Mouse (Mus musculus) limb, embryonic 11.5 days (tissue): ENCODE measurements around the gene Zer1. TPM values are rescaled to one million over a fixed set of nuclear protein-coding genes. Genes with fewer than 3 reads are reported as not detected.
A peak's percentile ranks its signal among the peaks of the same experiment; 100 is the strongest.

ENCODE experiments used
- ATAC-seq: fragments of 200-750 bp; cut with Nextera tagmentation; 2 replicates; pipeline ENCODE4 v1.8.0; 2017; ENCODE audit warnings: low read depth; ENCODE audit not compliant: insufficient number of reproducible peaks, low FRiP score, low TSS enrichment
- DNase-seq: peaks from one replicate; pipeline ENCODE4 v3.0.0-alpha.2; 2015; ENCODE audit warnings: low spot score
- H3K27ac ChIP-seq: fragments of 300-500 bp; sonication (generic); replicated peaks from 2 replicates; pipeline ENCODE4 v1.5.1; 2014; ENCODE audit warnings: low read depth, mild to moderate bottlenecking, low read length
- H3K27me3 ChIP-seq: fragments of 300-500 bp; sonication (generic); 2 replicates; pipeline ENCODE4 v1.6.1; 2014; ENCODE audit warnings: mild to moderate bottlenecking, low read length, mixed read lengths; ENCODE audit not compliant: control insufficient read depth, insufficient read depth
- H3K36me3 ChIP-seq: fragments of 300-500 bp; sonication (generic); 2 replicates; pipeline ENCODE4 v1.6.1; 2014; ENCODE audit warnings: mild to moderate bottlenecking, low read length, moderate library complexity, mixed read lengths; ENCODE audit not compliant: control insufficient read depth, insufficient read depth
- H3K4me1 ChIP-seq: fragments of 300-500 bp; sonication (generic); 2 replicates; pipeline ENCODE4 v1.6.1; 2014; ENCODE audit warnings: low read length, mixed read lengths; ENCODE audit not compliant: control insufficient read depth, insufficient read depth
- H3K4me2 ChIP-seq: fragments of 300-500 bp; sonication (generic); 2 replicates; pipeline ENCODE4 v1.6.1; 2014; ENCODE audit warnings: low read depth, mild to moderate bottlenecking, moderate library complexity; ENCODE audit not compliant: severe bottlenecking
- H3K4me3 ChIP-seq: fragments of 300-500 bp; sonication (generic); 2 replicates; pipeline ENCODE4 v1.5.1; 2014; ENCODE audit warnings: low read depth, low read length
- H3K9ac ChIP-seq: fragments of 300-500 bp; sonication (generic); 2 replicates; pipeline ENCODE4 v1.6.1; 2014; ENCODE audit warnings: mild to moderate bottlenecking, low read length
- H3K9me3 ChIP-seq: fragments of 300-500 bp; sonication (generic); 2 replicates; pipeline ENCODE4 v1.6.1; 2016; ENCODE audit warnings: low read length; ENCODE audit not compliant: control insufficient read depth
- WGBS: fragments of 180-500 bp; shearing (Covaris S2); extraction: QIAGEN DNeasy Blood & Tissue Kit; methylation state at CpG from one replicate; pipeline ENCODE4 v1.1.7; 2014; 5-methylcytosine and 5-hydroxymethylcytosine counted together
- polyA plus RNA-seq: library from polyadenylated mRNA; unstranded; fragments of >200 nt; fragmentation: Nextera tagmentation; extraction: Ambion mirVana; gene quantifications from 2 replicates; pipeline ENCODE4 v1.2.1, GENCODE M21; 2014

The Zer1 gene
- polyA plus RNA-seq, 1 experiment from 2014 or later, result 6.7 TPM

DNA sequence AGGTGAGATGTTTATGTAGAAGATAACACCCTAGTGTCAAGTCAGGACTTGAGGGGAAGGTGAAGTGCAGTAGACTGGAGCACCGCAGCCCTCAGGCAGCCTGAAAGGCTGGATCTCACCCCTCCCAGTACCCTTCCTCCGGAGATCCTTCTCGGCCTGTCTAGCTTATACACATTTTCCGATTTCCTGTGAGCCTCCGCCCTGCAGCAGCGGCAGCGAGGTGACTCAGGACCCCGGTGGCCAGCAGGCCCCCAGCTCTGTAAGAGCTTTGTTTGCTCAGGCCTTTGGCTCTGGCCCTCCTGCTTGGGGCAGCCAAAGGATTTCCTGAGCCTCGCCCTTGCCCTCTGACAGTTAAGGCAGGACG lies 46.1 kb downstream of the Zer1 start:
- ATAC-seq, result peak; percentile 46; the same call in 1 of the 2 replicates
- no peak for DNase-seq
- Histone ChIP-seq H3K27me3 (no peaks in the 10 kb centered on the region), H3K27ac (0 out of 2 replicates have a peak overlapping the region, but pooled peaks have one; percentile 79), H3K9ac (peak overlapping the region; percentile 34), H3K36me3 (peaks cover 4% of the 10 kb centered on the region; the same call in 1 of the 2 replicates), H3K4me2 (peak overlapping the region; percentile 91), H3K4me3 (peak overlapping the region; percentile 59; the same call in 1 of the 2 replicates), H3K4me1 (peaks cover 11% of the 10 kb centered on the region), H3K9me3 (no peaks in the 10 kb centered on the region)
- 28% methylated on average over 10 of the region's 10 CpGs for WGBS

DNA sequence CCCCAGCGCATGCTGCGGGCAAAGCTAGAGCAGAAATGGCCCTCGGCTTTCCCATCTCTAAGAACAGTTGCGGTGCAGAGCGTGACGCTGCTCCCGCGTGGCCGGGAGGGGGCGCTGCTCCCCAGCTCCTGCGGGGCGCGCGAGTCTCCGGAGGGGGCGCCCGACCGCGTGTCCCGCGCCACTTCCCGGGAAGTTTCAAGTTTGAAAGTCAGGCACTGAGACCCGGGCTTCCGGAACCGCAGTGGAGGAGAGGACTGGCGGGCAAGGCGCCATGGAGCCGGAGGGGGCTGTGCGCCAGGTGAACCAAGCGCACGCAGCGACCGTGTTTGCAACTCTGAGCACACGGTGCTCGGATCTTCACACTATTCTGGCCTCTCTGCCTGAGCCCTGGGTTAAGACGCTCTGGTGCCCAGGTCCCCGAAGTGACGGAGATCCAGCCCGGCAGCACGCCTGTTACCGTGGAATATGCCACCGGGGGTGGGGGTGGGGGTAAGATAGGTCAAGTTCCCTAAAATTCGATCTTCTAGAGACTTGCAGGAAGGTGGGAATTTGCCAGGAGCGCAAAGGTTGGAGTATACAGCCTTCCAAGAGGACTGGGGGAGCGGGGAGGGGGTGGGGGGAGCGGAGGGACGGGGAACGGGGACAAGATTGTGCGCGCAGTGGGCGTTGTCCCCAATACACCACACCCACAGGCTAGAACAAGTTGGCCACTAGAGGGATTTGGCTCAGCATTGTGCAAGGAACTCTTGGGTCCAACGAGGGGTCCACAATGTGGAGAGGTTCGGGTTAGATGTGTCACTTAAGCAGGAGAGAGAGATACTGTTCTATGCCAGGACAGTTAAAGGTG lies 46.7 kb downstream of the Zer1 start, which contains the start of gene Pkn3:
Pkn3 (plus strand) TSS at position 183 of the 847 bp plus-strand sequence.
- Histone ChIP-seq H3K4me1 (peaks cover 11% of the 10 kb centered on the region), H3K36me3 (peaks cover 5% of the 10 kb centered on the region; the same call in 1 of the 2 replicates), H3K9me3 (no peaks in the 10 kb centered on the region), H3K9ac (peak within 1 kb of the TSS; percentile 72), H3K27ac (peak within 1 kb of the TSS; percentile 79), H3K4me3 (peak within 1 kb of the TSS; percentile 59), H3K27me3 (no peaks in the 10 kb centered on the region), H3K4me2 (peak within 1 kb of the TSS; percentile 91)
- DNase-seq, result peak; percentile 93
- WGBS, result under 1% methylated on average over 53 of the region's 53 CpGs
- peak; percentile 72 for ATAC-seq

DNA sequence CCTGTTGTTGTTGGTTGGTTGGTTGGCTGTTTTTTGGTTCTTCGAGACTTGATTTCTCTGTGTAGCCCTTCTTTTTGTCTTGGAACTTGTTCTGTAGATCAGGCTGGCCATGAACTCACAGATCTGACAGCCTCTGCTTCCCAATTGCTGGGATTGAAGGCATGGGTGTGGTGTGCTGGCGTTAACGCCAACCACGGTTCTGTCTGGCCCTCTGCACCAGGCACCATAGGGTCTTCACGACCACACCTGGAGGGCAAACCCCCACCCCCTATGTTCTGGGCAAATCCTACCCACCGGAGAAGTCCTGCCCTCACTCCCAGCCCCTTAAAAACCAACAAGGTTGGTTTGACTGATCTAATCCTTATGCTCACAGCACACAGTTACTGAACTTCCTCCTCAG lies 47.4 kb downstream of the Zer1 start:
- Histone ChIP-seq H3K9me3 (no peaks in the 10 kb centered on the region), H3K9ac (peak overlapping the region; percentile 72; the same call in 1 of the 2 replicates), H3K4me3 (peak overlapping the region; percentile 59), H3K27ac (peak overlapping the region; percentile 79), H3K4me2 (peak overlapping the region; percentile 91; the same call in 1 of the 2 replicates), H3K36me3 (peaks cover 6% of the 10 kb centered on the region; the same call in 1 of the 2 replicates), H3K4me1 (peaks cover 11% of the 10 kb centered on the region), H3K27me3 (no peaks in the 10 kb centered on the region)
- DNase-seq, result no peak
- ATAC-seq, result peak; percentile 9; the same call in 1 of the 2 replicates
- WGBS, result 61% methylated on average over 6 of the region's 6 CpGs

DNA sequence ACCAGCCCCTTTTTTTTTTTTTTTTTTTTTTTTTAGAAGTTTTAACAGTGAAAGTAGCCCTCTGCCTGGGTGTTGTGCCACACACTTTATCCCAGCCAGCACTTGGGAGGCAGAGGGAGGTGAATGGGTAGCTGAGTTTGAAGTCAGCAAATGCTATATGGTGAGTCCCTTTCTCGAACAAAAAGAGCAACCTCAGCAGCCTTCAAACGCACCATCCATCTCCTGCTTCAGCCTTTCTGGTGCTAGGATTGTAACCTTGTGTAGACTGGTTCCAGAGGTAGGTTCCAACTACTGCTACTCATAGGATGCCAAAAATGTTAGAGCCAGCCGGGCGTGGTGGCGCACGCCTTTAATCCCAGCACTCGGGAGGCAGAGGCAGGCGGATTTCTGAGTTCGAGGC lies 47.9 kb downstream of the Zer1 start:
- Histone ChIP-seq H3K4me3 (no peak overlapping the region), H3K27ac (no peak overlapping the region), H3K27me3 (no peaks in the 10 kb centered on the region), H3K9me3 (no peaks in the 10 kb centered on the region), H3K9ac (no peak overlapping the region), H3K4me1 (peaks cover 11% of the 10 kb centered on the region), H3K36me3 (peaks cover 6% of the 10 kb centered on the region; the same call in 1 of the 2 replicates), H3K4me2 (no peak overlapping the region)
- no peak for ATAC-seq
- WGBS, result 88% methylated on average over 9 of the region's 9 CpGs
- no peak for DNase-seq

DNA sequence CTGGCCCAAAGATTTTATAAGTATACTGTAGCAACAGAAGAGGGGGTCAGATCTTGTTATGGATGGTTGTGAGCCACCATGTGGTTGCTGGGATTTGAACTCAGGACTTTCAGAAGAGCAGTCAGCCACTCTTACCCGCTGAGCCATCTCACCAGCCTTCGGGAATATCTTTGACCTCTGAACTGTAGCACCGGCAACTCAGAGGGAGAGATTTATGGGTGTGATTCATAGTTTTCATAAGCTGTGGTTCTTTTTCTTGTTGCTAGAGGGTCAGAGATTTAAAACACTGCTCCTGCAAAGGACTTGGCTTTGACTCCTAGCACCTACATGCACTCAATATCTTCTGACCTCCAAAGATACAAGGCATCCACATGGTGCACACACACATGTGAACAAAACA lies 48.8 kb downstream of the Zer1 start:
- 72% methylated on average over 3 of the region's 3 CpGs for WGBS
- H3K36me3 ChIP-seq, result peaks cover 6% of the 10 kb centered on the region; the same call in 1 of the 2 replicates
- H3K9ac ChIP-seq, result no peak overlapping the region
- ATAC-seq, result no peak
- H3K4me3 ChIP-seq, result no peak overlapping the region
- no peaks in the 10 kb centered on the region for H3K27me3 ChIP-seq
- no peak overlapping the region for H3K4me2 ChIP-seq
- peaks cover 11% of the 10 kb centered on the region for H3K4me1 ChIP-seq
- no peaks in the 10 kb centered on the region for H3K9me3 ChIP-seq
- no peak for DNase-seq
- no peak overlapping the region for H3K27ac ChIP-seq

DNA sequence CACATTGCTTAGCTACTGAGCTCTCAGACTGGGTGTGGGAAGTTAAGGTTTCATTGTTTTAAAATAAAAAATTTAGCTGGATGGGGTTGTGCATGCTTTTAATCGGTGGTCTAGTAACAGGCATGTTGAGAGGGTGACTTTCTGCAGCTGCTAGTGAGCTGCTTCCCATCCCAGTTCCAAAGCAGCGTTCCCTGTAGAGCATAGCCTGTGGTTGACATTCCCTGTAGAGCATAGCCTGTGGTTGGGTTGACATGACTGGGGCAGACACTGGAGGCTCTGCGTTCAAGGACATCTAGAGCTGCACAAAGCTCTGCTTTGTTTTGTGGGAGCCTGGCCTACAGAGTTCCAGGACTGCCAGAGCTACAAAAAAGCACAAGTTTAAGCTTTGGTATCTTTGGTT lies 51.1 kb downstream of the Zer1 start:
- ATAC-seq (no peak), DNase-seq (no peak)
- no peaks in the 10 kb centered on the region for H3K9me3 ChIP-seq

DNA sequence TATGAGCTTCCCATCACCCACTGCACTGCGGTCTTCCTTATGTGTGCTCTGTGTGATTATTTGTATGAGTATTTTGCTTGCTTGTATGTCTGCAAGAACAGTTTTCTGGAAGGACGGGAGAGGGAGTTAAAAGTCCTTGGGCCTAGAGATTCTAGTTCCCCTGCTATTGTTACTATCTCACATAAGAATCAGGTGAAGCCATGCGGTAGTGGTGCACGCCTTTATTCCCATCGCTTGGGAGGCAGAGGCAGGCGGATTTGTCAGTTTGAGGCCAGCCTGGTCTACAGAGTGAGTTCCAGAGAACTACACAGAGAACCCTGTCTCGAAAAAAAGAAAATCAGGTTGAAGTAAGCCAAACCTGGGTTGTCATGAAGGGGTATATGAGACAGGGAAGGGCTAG lies 51.5 kb downstream of the Zer1 start:
- no peak overlapping the region for H3K4me3 ChIP-seq
- H3K9ac ChIP-seq, result no peak overlapping the region
- H3K27ac ChIP-seq, result no peak overlapping the region
- ATAC-seq, result no peak
- no peak for DNase-seq
- WGBS, result 82% methylated on average over 7 of the region's 7 CpGs
- H3K4me2 ChIP-seq, result no peak overlapping the region
- no peaks in the 10 kb centered on the region for H3K9me3 ChIP-seq
- 0 out of 2 replicates have a peak, but pooled peaks cover 2% of the 10 kb centered on the region for H3K4me1 ChIP-seq
- no peaks in the 10 kb centered on the region for H3K27me3 ChIP-seq
- peaks cover 17% of the 10 kb centered on the region for H3K36me3 ChIP-seq

More for the DNA sequence above, 51.1 kb downstream of the Zer1 start:
- WGBS, result 84% methylated on average over 3 of the region's 3 CpGs
- Histone ChIP-seq H3K4me1 (peaks cover 5% of the 10 kb centered on the region), H3K4me3 (no peak overlapping the region), H3K27ac (no peak overlapping the region), H3K27me3 (no peaks in the 10 kb centered on the region), H3K4me2 (no peak overlapping the region), H3K36me3 (peaks cover 15% of the 10 kb centered on the region), H3K9ac (no peak overlapping the region)

DNA sequence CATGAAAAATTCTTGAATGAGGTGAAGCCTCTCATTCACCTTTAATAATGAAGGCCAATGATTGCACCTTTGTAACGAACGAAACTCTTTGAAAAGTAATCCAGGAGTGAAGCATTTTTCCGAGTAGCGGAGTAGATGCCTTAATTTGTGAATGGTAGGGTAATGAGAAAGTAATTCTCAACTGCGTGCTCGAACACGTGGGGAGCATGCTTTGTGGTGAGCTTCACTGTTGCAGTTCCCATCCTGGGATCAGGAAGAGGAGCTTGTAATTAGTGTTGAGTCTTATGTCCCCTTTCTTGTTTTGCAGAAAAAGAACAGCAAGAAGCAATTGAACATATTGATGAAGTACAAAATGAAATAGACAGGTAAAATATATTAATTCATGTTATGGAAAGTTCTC lies 56.4 kb downstream of the Zer1 start:
- Histone ChIP-seq H3K36me3 (peaks cover 15% of the 10 kb centered on the region), H3K4me1 (peaks cover 17% of the 10 kb centered on the region), H3K4me3 (peak overlapping the region; percentile 100), H3K27ac (no peak overlapping the region), H3K9me3 (no peaks in the 10 kb centered on the region), H3K9ac (peak overlapping the region; percentile 98), H3K27me3 (no peaks in the 10 kb centered on the region), H3K4me2 (peak overlapping the region; percentile 70)
- no peak for ATAC-seq
- 29% methylated on average over 7 of the region's 7 CpGs for WGBS
- no peak for DNase-seq
